Mouse (Mus musculus): ENCODE measurements around the gene Adrb1.

DNA sequence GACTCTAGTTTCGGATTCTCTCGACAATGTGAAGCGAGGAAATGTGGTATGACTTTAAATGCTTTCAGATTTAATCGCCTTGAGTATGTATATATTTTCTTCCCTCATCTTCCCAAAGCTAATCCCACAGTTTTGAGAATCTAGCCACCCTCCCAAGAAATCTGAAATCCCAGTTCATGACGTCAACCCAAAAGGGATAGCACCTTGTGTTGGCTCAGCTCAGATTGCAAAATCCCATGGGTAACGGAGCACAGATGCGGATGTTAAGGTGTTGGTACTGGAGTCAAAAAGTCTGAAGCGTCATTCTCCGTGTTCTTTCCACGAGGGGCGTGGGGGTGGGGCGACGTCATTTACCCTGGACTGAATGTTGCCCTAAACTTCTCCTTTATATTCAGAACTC lies 1.1 kb upstream of the Adrb1 start:
- TF ChIP-seq POLR2A (IDR thresholded peaks at IDR 0.05; ENCODE audit: borderline replicate concordance, extremely low read depth, low read depth, low read length): no peak
- no peak for TF ChIP-seq CTCF (IDR thresholded peaks at IDR 0.05; ENCODE audit: insufficient read depth, low read length)

Measured in lung, adult 2 months (tissue).